Mouse (Mus musculus) cerebellum, adult 9-10 months (tissue): ENCODE results near the gene Fam189b.

Experiments
- DNase-seq: peaks from one replicate; pipeline ENCODE4 v3.0.0; 2022

Fam189b gene

DNA sequence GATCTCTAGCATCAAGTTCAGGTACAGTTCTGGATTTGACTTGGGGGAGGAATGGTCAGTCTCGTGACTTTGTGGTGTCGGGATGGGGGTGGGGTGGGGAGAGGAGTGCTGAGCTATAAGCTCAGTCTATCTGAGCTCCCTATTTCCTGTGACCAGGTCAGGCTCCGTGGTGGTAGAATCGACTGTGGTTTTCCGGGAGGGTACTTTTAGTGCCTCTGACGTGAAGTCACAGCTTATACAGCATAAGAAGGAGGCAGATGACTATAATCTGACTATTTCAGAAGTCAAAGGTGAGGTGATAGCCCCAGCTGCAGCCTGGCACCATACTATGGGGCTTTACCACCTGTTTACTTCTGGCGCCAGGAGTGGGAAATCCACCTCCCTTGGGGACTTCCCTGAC, 48.4 kb downstream of the Fam189b start:
- DNase-seq, result no peak

DNA sequence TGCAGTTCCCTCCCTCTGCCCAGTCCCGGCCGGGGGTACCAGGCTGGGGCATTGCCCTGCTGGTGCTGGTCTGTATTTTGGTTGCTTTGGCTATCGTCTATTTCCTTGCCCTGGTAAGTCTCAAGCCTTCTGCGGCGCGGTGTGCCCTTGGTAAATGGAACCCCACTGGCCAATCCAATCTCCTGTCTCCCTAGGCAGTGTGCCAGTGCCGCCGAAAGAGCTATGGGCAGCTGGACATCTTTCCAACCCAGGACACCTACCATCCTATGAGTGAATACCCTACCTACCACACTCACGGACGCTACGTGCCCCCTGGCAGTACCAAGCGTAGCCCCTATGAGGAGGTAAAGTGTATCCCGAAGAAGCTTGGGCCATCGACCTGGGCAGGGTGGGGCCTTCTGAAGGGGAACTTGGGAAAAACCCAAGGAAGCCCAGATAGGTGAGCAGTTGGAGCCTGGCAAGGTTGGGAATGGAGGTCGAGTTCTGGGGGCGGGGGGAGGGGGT, 48.9 kb downstream of the Fam189b start:
- no peak for DNase-seq

DNA sequence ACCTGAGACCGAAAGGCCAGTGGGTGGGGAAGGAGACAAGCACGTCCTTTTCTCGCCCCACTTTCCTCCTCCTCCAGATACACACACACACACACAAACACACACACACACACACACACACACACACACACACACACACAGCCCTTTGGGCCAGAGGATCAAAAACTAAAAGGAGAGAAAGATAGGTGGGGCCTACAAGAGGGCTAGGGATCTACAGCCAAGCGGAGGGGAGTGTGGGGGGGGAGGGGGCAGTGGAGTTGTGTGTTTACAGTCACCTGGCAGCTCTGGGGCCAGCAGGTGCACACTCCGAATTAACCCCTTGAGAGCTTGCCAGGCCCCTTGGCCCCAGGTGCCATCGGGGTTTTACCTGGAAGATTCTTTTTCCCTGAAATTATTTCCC, 49.7 kb downstream of the Fam189b start:
- DNase-seq, result no peak

DNA sequence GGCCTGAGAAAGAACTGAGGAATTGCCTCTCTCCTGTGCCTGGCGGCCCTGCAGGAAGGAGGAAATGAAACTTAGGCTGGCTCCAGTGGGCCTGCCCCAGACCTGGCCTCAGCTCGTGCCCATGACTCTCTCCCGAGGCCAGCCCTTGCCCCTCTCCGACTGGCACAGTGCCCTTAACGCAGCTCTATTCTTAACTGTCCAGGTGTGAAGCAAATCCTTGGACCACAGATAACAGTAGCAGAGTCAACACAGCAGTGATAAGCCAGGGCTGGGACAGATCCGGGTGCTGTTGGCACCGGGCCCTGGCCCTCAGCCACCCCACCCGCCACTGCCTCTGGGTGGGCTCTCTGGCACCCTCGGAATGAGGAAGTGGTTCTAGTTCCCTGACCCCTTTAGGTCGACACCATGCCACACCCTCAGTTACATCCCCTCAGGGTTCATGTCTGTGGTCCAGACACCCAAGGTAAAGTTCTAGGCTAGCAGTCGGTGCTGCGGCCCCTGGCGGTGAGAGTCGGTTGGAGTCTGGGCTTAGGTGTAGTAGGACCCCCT, 50.7 kb downstream of the Fam189b start:
- DNase-seq, result no peak

DNA sequence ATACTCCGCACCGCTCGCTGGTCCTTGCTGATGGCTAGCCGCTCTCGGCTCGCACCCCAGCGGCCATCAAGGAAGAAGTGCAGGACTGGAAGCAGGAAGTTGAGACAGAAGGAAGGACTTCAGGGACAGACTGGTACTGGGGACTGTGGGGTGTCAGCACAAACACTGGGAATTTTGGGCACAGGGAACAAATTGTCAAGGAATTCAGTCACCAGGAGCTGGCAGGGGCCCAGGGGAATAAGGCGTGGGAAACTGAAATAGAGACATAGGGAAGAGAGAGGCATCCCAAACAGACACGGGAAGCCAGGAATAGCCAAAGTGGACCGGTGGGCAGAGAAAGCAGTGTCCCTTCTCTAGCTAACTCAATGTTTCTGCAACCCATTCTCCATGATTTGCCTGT, 53.6 kb downstream of the Fam189b start:
- DNase-seq, result peak; percentile 11

DNA sequence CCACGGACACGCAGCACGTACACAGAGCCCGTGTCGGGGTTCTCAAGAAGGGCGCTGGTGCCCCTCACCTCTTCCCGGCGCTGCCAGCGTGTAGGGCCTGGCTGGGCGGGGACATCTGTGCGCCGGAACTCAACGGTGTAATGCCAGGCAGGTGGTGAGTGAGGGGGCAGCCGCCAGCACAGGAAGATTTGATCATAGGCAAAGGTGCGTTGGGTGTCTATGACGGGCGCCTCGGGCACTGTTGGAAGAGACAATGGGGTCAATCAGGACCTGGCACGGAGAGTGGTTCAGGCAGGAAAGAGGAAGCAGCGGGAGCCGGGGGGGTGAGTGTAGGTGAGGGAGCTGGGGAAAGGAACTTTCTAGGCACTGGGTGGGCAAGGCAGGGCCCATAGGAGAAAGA, 54.7 kb downstream of the Fam189b start:
- DNase-seq, result peak; percentile 18

DNA sequence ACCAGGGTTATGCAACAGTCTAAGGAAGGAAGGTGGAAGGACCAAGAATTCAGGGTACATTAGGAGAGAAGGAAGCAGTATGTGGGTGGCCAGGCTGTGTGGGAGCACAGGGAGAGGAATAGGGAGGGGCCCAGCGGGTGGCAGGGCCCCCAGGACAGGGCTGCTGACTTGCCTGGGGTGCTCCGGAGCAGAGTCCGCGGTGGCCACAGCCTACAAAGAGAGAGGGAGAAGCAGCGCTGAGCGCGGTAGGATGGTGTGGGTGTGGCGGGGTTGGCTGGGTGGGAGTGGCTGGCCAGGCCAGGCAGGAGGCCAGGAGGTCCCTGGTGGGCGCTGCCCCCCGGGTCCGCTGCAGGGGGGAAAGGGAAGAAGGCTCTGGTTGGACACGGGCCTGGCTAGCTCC, 55.6 kb downstream of the Fam189b start:
- no peak for DNase-seq
